Mouse (Mus musculus) hindbrain, embryonic 13.5 days (tissue): ENCODE data around the gene Echs1. TPM values are rescaled to one million over a fixed set of nuclear protein-coding genes. Genes with fewer than 3 reads are reported as not detected.

Experiments
- ATAC-seq: fragments of 200-750 bp; cut with Nextera tagmentation; 2 replicates; pipeline ENCODE4 v1.8.0; 2017; ENCODE audit warnings: moderate TSS enrichment; ENCODE audit not compliant: low FRiP score
- H3K27ac ChIP-seq: fragments of 300-500 bp; sonication (generic); 2 replicates; pipeline ENCODE4 v1.5.1; 2015; ENCODE audit warnings: inconsistent platforms, mild to moderate bottlenecking, moderate library complexity
- H3K27me3 ChIP-seq: fragments of 300-500 bp; sonication (generic); 2 replicates; pipeline ENCODE4 v1.6.1; 2015; ENCODE audit warnings: mild to moderate bottlenecking, inconsistent platforms
- H3K36me3 ChIP-seq: fragments of 300-500 bp; sonication (generic); 2 replicates; pipeline ENCODE4 v1.6.1; 2015; ENCODE audit warnings: mild to moderate bottlenecking, inconsistent platforms
- H3K4me1 ChIP-seq: fragments of 300-500 bp; sonication (generic); replicated peaks from 2 replicates; pipeline ENCODE4 v1.6.1; 2015; ENCODE audit warnings: inconsistent platforms
- H3K4me2 ChIP-seq: fragments of 300-500 bp; sonication (generic); 2 replicates; pipeline ENCODE4 v1.6.1; 2015; ENCODE audit warnings: inconsistent platforms, mild to moderate bottlenecking, moderate library complexity
- H3K4me3 ChIP-seq: fragments of 300-500 bp; sonication (generic); 2 replicates; pipeline ENCODE4 v1.5.1; 2015; ENCODE audit warnings: mild to moderate bottlenecking, inconsistent platforms
- H3K9ac ChIP-seq: fragments of 300-500 bp; sonication (generic); 2 replicates; pipeline ENCODE4 v1.6.1; 2015; ENCODE audit warnings: mild to moderate bottlenecking, inconsistent platforms
- H3K9me3 ChIP-seq: fragments of 300-500 bp; sonication (generic); 2 replicates; pipeline ENCODE4 v1.6.1; 2016; ENCODE audit warnings: inconsistent platforms
- WGBS: fragments of 180-500 bp; shearing (Covaris S2); methylation state at CpG from one replicate; pipeline ENCODE4 v1.1.7; 2015; 5-methylcytosine and 5-hydroxymethylcytosine counted together
- polyA plus RNA-seq: library from polyadenylated mRNA; unstranded; fragments of >200 nt; fragmentation: Nextera tagmentation; extraction: Ambion mirVana; gene quantifications from 2 replicates; pipeline ENCODE4 v1.2.1, GENCODE M21; 2015

The Echs1 gene
- 123 and 125 TPM in 2 replicates for polyA plus RNA-seq

- Histone ChIP-seq H3K27me3 (no peaks in the 10 kb centered on the region), H3K4me3 (peak within 1 kb of the TSS; percentile 73), H3K27ac (peak within 1 kb of the TSS; percentile 90), H3K4me1 (peaks cover 18% of the 10 kb centered on the region), H3K9ac (peak within 1 kb of the TSS; percentile 91), H3K36me3 (peaks cover 14% of the 10 kb centered on the region), H3K4me2 (peak within 1 kb of the TSS; percentile 92), H3K9me3 (no peaks in the 10 kb centered on the region)
- ATAC-seq: peak; percentile 94
- WGBS: 4% methylated on average over 28 of the region's 28 CpGs
Measured at GRCm38 (mm10) chr7:140116329-140117054, at the start of gene Echs1. Echs1 (minus strand) TSS chr7:140116476.

GRCm38 (mm10) chr7:140164664-140165063 is 48.4 kb upstream of the Echs1 start, which contains the start of gene Olfr522:
Olfr522 (minus strand) TSS chr7:140164764.
- ATAC-seq: no peak
- H3K9me3 ChIP-seq: no peaks in the 10 kb centered on the region
- H3K27ac ChIP-seq: no peak within 1 kb of the TSS
- H3K4me1 ChIP-seq: no peaks in the 10 kb centered on the region
- WGBS: 75% methylated on average over 7 of the region's 7 CpGs
- H3K27me3 ChIP-seq: no peaks in the 10 kb centered on the region
- H3K4me2 ChIP-seq: no peak within 1 kb of the TSS
- no peak within 1 kb of the TSS for H3K9ac ChIP-seq
- no peak within 1 kb of the TSS for H3K4me3 ChIP-seq
- no peaks in the 10 kb centered on the region for H3K36me3 ChIP-seq

- 80% methylated on average over 3 of the region's 3 CpGs for WGBS
- no peak overlapping the region for H3K4me3 ChIP-seq
- 0 out of 2 replicates have a peak, but pooled peaks cover 7% of the 10 kb centered on the region for H3K27me3 ChIP-seq
- H3K9ac ChIP-seq: no peak overlapping the region
- no peak for ATAC-seq
- no peaks in the 10 kb centered on the region for H3K9me3 ChIP-seq
- H3K4me2 ChIP-seq: no peak overlapping the region
- no peak overlapping the region for H3K27ac ChIP-seq
- H3K4me1 ChIP-seq: peaks cover under 1% of the 10 kb centered on the region
- no peaks in the 10 kb centered on the region for H3K36me3 ChIP-seq
Measured at GRCm38 (mm10) chr7:140160363-140160762, 44.1 kb upstream of the Echs1 start.

GRCm38 (mm10) chr7:140154218-140154927 is 38.1 kb upstream of the Echs1 start, which contains the start of gene Sprn:
Sprn (minus strand) TSS chr7:140154877.
- H3K9me3 ChIP-seq: no peaks in the 10 kb centered on the region
- H3K4me1 ChIP-seq: peaks cover 28% of the 10 kb centered on the region
- peak within 1 kb of the TSS; percentile 48 for H3K4me3 ChIP-seq
- WGBS: 2% methylated on average over 28 of the region's 28 CpGs
- 0 out of 2 replicates have a peak, but pooled peaks cover 9% of the 10 kb centered on the region for H3K36me3 ChIP-seq
- peak within 1 kb of the TSS; percentile 79 for H3K9ac ChIP-seq
- peak within 1 kb of the TSS; percentile 83 for H3K27ac ChIP-seq
- peaks cover 25% of the 10 kb centered on the region; the same call in 1 of the 2 replicates for H3K27me3 ChIP-seq
- ATAC-seq: peak; percentile 75
- H3K4me2 ChIP-seq: peak within 1 kb of the TSS; percentile 69

GRCm38 (mm10) chr7:140153829-140154217 is 37.5 kb upstream of the Echs1 start:
- ATAC-seq: peak; percentile 31
- 0 out of 2 replicates have a peak, but pooled peaks cover 9% of the 10 kb centered on the region for H3K36me3 ChIP-seq

GRCm38 (mm10) chr7:140153383-140153782 is 37.1 kb upstream of the Echs1 start:
- ATAC-seq: peak; percentile 44
- Histone ChIP-seq H3K27ac (0 out of 2 replicates have a peak overlapping the region, but pooled peaks have one; percentile 83), H3K9me3 (no peaks in the 10 kb centered on the region), H3K4me3 (peak overlapping the region; percentile 48), H3K4me2 (peak overlapping the region; percentile 69), H3K4me1 (peaks cover 28% of the 10 kb centered on the region), H3K36me3 (0 out of 2 replicates have a peak, but pooled peaks cover 9% of the 10 kb centered on the region), H3K9ac (peak overlapping the region; percentile 79), H3K27me3 (peaks cover 25% of the 10 kb centered on the region; the same call in 1 of the 2 replicates)
- 5% methylated on average over 28 of the region's 28 CpGs for WGBS

More at GRCm38 (mm10) chr7:140153829-140154217, 37.5 kb upstream of the Echs1 start:
- H3K9ac ChIP-seq: peak overlapping the region; percentile 79
- whole genome bisulfite sequencing: 13% methylated on average over 4 of the region's 4 CpGs
- no peaks in the 10 kb centered on the region for H3K9me3 ChIP-seq
- peak overlapping the region; percentile 83 for H3K27ac ChIP-seq
- peak overlapping the region; percentile 48 for H3K4me3 ChIP-seq
- H3K4me1 ChIP-seq: peaks cover 28% of the 10 kb centered on the region
- H3K4me2 ChIP-seq: peak overlapping the region; percentile 69
- peaks cover 25% of the 10 kb centered on the region; the same call in 1 of the 2 replicates for H3K27me3 ChIP-seq

- H3K4me2 ChIP-seq: no peak overlapping the region
- H3K36me3 ChIP-seq: peaks cover 17% of the 10 kb centered on the region
- H3K9me3 ChIP-seq: no peaks in the 10 kb centered on the region
- no peak overlapping the region for H3K9ac ChIP-seq
- no peaks in the 10 kb centered on the region for H3K4me1 ChIP-seq
- no peak for ATAC-seq
- H3K27ac ChIP-seq: no peak overlapping the region
- no peaks in the 10 kb centered on the region for H3K27me3 ChIP-seq
- WGBS: 88% methylated on average over 4 of the region's 4 CpGs
- H3K4me3 ChIP-seq: no peak overlapping the region
Measured at GRCm38 (mm10) chr7:140144550-140144949, 28.3 kb upstream of the Echs1 start.

GRCm38 (mm10) chr7:140141350-140141749 is 25.1 kb upstream of the Echs1 start:
- Histone ChIP-seq H3K4me3 (no peak overlapping the region), H3K27ac (no peak overlapping the region), H3K27me3 (no peaks in the 10 kb centered on the region), H3K9ac (no peak overlapping the region), H3K4me1 (peaks cover 10% of the 10 kb centered on the region), H3K4me2 (no peak overlapping the region), H3K9me3 (no peaks in the 10 kb centered on the region), H3K36me3 (peaks cover 10% of the 10 kb centered on the region)
- 7% methylated on average over 14 of the region's 14 CpGs for WGBS
- no peak for ATAC-seq

GRCm38 (mm10) chr7:140138021-140138310 is 21.7 kb upstream of the Echs1 start:
- peak overlapping the region; percentile 79 for H3K4me2 ChIP-seq
- no peaks in the 10 kb centered on the region; the same call in 1 of the 2 replicates for H3K36me3 ChIP-seq
- no peak for ATAC-seq
- 1% methylated on average over 8 of the region's 8 CpGs for WGBS
- H3K4me1 ChIP-seq: peaks cover 10% of the 10 kb centered on the region
- H3K27ac ChIP-seq: peak overlapping the region; percentile 88
- no peaks in the 10 kb centered on the region for H3K9me3 ChIP-seq
- no peaks in the 10 kb centered on the region for H3K27me3 ChIP-seq
- H3K4me3 ChIP-seq: peak overlapping the region; percentile 78
- H3K9ac ChIP-seq: peak overlapping the region; percentile 87

GRCm38 (mm10) chr7:140137135-140138020 is 21.1 kb upstream of the Echs1 start, which contains the start of gene Mtg1:
Mtg1 (plus strand) TSS chr7:140137564.
- Histone ChIP-seq H3K27ac (peak within 1 kb of the TSS; percentile 88), H3K27me3 (no peaks in the 10 kb centered on the region), H3K4me2 (peak within 1 kb of the TSS; percentile 79), H3K36me3 (no peaks in the 10 kb centered on the region; the same call in 1 of the 2 replicates), H3K4me1 (peaks cover 10% of the 10 kb centered on the region), H3K9ac (peak within 1 kb of the TSS; percentile 87), H3K9me3 (no peaks in the 10 kb centered on the region), H3K4me3 (peak within 1 kb of the TSS; percentile 78)
- 1% methylated on average over 39 of the region's 39 CpGs for WGBS
- ATAC-seq: peak; percentile 98

- no peak overlapping the region for H3K4me2 ChIP-seq
- no peak overlapping the region for H3K9ac ChIP-seq
- H3K27ac ChIP-seq: no peak overlapping the region
- no peak for ATAC-seq
- H3K27me3 ChIP-seq: no peaks in the 10 kb centered on the region
- H3K36me3 ChIP-seq: peaks cover 3% of the 10 kb centered on the region; the same call in 1 of the 2 replicates
- peaks cover 10% of the 10 kb centered on the region for H3K4me1 ChIP-seq
- 94% methylated on average over 5 of the region's 5 CpGs for WGBS
- no peak overlapping the region for H3K4me3 ChIP-seq
- no peaks in the 10 kb centered on the region for H3K9me3 ChIP-seq
Measured at GRCm38 (mm10) chr7:140135106-140135770, 19.0 kb upstream of the Echs1 start.
